Mouse (Mus musculus) 3T3-L1 (cell line): ENCODE measurements around the gene Ablim1.

ENCODE experiments used
- DNase-seq: peaks from one replicate; pipeline ENCODE4 v3.0.0-alpha.2; 2015; ENCODE audit warnings: low read depth, low spot score

Gene Ablim1

DNA sequence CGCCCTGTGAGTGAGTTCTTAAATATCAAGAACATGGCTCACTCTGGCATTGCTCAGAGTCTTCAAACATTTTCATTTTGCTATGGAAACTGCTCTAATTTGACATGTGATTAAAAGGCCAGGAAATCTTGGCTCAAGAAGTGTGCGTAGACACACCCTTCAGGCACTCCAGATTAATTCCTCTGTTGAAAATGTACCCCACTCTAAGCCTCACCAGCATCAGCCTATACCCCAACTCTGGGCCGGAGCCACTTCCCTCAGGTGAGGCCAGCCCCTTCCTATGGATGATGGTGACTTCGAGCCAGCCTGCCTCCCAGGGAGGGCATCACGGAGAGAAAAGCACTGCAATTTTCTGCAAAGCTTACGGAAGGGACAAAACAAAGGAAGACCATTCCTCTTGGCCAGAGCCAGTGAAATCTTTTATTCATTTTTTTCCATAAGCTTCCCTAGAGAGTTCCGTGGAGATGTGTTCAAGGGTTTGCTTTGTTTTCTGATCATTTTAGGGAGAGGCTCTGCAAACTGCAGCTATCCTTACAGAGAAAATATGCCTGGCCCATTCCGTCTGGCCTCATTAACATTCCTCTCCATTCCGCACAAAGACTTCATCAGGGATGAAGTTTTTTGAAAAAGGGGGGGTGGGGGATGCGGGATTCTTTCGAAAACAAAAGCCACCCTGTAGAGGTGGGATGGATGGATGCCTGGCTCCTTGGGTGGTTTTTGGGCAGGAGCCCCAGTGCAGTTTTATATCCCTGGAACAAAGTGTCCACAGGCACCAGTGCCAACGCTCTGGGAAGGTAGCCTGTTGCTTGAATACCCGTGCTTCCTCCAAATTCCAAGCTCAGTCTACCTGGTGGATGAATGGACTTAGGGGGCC lies 236.7 kb downstream of the Ablim1 start:
- no peak for DNase-seq

DNA sequence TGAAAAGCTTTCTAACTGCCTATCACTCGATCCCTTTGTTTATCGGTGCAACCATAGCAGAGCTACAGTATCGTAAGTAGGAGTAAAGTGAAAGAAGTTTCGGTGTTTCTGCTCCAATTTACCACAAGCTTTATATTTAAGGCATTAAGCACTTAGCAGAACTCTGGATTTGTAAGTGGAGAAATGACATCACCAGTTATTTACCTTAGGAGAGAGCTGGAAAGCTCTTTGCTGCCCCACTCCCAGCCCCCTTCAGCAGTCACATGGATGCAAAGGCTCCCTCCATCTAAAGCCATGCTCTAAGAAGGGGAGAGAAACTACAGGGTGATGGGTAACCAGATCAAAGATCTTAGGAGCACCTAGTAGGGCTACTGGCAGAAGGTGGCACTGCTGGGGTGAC lies 241.3 kb downstream of the Ablim1 start:
- no peak for DNase-seq

DNA sequence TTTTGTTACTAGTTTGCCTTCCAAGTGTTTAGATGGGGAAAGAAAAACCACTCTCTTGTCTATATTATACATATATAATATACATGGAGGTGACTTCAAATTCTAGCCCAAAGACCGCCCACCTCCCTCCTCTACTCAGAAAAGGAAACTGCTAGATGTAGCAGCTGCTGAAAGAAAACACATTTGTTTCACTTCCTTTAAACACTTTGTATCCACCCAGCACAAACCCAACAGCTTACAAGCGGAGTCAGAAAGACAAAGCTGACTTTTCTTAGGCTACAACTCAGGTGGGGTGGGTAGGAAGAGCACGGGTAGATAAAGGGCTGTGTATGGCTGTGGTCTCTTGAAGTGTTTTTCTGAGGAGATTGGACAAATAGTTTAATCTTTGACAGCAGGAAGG lies 242.0 kb downstream of the Ablim1 start:
- no peak for DNase-seq

DNA sequence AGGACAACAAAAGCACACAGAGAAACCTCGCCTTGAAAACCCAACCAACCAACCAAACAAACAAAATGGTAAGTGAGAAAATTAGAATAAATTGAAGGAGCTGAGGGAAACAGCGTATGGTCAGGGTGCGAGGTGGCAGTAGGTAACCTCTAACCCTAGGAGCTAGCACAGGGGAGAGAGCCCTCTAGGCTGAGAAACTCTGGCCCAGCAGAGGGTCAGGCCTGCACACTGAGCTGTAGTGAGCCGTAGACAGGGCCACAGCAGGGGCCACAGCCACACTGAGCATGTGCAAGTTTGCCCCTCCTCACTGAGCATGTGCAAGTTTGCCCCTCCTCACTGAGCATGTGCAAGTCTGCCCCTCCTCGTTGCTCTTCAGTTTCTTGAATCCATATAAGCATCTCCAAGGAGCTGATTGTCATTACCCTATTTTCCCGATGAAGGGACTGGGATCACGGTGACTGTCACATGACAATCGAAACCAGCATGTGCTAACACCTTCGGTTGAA lies 247.6 kb downstream of the Ablim1 start:
- no peak for DNase-seq

DNA sequence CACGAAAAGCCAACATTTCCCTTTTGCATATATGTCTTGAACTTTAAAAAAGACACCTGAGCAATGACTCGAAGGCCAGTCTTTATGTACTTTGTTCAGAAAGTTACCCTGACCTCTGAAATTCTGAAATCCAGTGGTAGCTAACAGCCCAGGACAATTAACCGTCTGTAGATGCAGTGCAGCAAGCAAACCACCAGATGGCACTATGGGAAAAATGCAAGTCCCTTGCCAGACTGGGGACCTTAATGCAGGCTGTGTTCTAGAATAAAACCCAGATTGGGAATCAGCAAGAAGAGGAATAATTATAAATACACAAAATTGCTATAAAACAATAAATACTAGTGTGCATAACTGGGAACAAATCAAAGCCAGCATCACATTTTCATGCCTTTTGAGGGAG lies 248.4 kb downstream of the Ablim1 start:
- peak; percentile 77 for DNase-seq

DNA sequence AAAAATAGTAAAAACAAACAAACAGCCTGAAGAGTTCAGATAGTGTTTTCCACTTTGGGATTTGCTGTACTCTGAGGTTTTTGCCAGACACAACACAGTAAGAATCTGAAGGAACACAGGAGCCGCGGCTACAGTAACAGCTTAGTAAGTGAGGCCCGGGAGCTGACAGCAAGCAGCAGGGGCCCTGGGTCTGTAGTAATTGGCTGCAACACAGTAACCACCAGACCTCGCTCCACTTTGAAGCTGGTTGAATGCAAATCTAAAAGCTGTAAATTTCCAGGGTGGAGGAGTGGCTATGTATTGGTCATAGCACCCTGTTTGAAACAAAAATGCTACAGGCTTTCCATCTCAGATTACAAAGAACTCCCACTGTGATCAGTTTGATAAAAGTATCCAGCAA lies 252.0 kb downstream of the Ablim1 start:
- DNase-seq, result no peak

DNA sequence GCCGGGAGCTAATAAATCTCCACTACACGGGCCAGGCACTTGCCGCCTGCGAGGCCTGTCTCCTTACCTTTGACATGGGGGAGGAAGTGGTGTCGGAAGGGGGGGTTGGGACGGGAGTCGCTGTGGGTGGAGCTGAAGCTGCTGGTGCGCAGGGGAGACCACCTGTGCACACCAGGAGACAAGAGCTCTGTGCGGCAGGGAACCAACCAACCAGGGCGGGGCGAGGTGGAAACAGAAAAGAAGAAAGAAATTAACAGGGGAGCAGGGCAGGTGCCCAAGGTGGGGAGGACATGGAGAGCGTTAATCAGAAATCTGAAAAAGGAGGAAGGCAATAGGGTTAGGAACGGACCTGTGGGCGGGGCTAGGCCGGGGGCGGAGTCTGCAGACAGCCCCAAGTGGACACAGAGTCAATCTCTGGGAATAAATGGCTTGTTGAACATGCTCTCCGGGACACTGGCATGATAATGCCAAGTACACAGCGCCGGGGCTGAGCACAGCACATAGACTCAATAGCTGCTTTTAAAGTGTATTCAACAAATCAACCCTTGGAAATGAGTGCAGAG lies 255.6 kb downstream of the Ablim1 start:
- DNase-seq, result no peak

DNA sequence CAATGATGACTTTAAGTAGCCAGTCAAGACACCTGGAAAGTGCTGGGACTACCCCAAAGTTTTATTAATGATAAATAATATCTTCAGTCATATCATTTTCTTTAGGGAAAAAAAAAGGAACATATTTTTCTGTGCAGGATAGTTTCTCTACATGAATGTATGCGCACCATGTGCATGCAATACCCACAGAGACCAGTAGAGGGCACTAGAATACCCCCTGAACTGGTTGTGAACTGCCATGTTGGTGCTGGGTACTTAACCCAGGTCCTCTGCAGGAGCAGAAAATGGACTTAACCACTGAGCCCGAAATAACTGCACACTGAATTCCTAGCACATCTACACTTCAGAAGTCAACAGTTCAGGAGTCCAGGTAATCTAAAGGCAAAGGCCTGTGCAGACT lies 257.2 kb downstream of the Ablim1 start:
- DNase-seq, result peak; percentile 20

DNA sequence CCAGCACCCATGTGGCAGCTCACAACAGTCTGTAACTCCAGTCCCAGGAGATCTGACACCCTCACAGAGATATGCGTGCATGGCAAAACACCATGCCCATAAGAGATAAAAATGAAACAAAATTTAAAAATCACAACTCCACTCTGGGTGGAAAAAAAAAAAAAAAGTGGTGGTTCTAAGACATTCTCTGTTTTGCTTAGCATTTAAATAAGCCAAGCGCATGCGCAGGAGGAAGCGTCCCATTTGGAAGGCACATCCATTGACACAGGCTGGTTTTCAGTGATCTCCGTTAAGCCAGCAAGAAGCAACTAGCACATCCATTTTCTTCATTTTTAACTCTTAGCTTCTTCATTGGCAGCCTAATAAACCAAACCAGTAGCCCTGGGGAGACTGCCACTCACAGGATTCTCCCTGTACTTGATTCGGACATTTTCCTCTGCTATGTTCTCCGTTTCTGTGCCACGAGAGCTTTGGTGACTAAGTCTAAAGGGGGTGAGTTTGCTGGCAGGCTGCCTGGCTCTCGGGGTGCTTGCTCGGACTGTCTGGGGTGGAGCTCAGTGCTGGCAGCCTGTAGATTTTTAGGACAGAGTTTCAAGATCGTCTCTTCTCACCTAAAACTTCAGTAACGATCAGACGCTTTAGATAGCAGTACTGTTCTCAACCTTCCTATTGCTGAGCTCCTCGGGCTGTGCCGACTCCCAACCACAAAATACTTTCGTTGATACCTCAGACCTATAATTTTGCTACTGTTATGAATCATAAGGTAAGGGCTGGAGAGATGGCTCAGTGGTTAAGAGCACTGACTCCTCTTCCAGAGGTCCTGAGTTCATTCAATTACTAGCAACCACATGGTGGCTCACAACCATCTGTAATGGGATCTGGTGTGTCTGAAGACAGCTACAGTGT lies 259.3 kb downstream of the Ablim1 start:
- DNase-seq, result peak; percentile 95

DNA sequence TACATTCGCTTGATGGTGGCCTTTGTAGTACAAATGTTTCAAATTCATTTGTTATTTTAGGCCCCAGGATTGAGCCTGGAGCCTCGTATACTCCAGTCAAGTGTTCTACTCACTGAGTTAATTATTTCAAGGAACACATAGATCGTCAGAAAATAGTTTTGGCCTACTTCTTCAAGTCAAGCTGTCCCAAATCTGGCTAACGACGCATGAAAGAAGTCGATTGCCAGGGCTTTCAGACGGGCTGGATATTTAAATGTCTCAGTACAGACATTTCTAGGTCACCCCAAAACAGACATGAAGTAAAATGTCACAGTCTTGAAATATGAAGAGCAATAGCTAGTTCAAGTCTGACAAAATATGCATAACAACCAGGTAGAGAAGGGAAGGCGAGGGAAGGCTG lies 261.8 kb downstream of the Ablim1 start:
- no peak for DNase-seq

DNA sequence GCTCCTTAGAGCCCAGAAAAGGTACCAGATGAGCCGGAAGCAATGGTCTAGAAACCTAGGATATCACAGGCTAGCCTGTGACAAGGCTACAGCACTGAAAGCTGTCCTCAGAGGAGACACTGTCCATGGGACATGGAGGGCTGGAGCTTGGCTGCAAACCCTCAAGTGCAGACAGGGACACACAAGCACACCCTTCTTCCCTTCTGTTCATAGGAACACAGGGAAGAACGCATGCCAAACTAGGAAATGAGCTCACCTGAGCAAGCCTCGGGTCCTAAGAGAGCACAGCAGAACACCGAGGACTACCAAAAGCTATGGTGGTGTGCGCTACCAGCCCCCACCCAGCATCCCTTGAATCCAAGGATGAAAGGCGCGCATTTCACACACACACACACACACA lies 262.7 kb downstream of the Ablim1 start:
- no peak for DNase-seq

DNA sequence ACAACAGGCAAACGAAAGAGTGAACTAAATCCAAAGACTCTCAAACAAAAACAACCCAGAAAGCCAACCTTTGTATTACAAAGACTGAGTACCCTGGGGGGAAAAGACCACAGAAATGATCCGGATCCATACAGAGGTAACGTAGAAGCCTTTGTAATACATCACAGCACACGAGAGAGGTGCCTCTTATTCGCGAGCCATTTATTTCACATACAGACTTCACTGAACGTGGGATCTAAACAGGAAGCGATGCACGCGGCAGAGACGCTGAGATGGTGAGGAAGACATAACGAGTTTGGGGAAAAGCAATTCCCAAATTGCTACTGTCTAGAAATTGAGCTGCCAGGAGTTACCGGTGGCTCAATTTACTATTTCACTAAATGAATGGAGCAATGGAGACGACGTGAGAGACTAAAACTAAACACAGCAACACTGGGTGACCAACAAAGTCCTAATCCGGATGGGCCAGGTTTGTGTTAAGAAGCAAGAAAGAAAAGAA lies 265.1 kb downstream of the Ablim1 start:
- no peak for DNase-seq

DNA sequence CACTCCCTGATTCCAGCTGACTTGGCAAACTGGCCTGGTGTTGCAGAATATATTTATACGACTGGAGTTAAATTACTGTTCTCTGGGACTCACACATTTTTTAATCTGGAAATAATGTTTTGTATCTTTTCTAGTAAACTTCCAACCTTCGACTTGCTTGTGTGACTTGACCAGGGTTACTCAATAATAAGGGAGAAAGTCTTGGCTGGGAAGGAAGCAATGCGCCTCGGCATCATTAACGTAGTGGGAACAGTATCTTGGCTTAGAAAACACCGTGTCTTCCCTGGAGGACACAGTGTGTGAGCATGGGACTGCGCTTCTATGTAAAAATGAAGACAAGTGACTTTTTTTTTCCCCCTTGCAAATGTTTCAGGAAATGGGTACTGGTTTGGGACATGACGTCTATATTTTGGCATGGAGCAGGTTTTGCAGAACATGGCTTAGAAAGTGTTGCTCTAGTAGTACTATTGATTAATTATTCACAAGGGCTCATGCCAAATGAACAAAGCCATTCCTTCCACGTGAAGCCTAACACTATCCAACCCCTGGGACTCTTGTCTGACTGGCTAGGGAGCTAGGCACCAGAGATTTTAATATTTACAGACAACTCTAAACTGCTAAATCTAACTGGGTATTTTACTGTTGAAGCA lies 266.9 kb downstream of the Ablim1 start:
- DNase-seq, result no peak

DNA sequence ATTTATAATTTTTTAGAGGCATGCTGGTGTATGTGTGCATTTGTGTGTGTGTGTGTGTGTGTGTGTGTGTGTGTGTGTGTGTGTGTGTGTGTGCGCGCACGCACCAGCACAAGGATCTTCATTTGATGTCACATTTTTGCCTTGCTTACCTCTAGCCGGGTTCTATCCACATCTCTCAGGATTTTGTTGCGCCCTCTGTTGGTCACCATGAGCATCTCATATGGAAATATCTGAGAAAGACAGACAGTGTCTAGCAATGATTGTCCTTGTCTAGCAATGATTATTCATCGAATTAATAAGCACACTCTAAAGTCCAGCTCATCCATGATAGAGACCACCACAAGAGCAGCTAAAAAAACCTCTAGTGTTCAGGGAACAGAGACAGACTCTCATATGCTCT lies 275.5 kb downstream of the Ablim1 start:
- peak; percentile 69 for DNase-seq

DNA sequence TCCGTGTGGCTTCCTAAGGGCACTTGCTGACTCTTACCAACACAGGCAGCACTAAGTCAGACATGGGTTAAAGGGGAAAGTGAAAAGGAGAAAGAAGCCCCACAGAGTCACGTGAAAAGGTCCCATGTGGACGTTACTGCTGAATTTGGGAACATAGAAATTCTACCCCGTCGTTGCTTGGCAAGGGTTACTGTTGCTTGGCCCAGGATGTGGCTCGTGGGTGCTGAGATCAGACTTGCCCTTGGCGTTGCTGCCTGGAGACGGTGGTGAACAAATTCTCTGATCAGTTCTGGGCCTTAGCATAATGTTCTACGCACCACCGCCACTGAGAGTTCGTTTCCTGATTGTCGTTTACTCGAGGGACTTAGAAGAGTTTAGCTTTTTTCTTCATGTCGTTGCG lies 277.9 kb downstream of the Ablim1 start:
- DNase-seq, result no peak

DNA sequence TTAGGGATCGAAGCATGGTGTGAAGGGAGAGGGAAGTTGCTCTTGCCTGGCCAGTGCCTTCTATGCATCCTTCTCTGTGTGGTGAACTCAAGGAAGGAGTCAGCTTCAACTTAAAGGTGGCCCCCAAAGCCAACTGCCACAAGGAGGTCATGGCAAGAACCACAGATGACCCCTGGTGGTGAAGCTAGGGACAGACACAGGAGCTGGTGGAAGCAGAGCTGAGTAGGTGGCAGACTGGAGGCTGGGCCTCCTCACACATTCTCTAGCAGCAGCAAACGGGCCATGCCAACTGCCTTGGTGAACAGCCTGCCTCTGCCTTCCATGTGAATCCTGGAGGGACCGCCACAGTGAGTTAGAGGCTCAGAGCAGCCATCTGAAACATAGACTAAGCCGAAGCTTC lies 283.1 kb downstream of the Ablim1 start:
- peak; percentile 81 for DNase-seq

DNA sequence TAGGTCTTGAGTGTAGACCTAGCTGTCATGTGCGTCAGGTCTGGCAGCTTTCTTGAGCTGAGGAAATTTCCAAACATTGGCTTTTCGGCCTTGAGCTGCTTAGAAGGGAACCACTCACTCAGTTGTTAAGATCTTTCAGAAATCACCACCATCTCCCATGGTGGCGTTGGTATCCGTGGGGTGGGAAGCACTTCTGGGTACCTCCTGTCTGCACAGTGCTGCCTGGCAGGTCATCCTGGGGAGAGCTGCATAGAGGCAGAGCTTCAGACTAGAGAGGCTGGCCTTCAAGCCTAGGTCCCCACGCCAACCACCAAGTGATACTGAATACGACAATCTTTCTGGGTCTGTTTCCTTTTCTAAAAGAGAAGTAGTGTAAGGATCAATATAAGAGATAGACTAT lies 285.3 kb downstream of the Ablim1 start:
- DNase-seq, result no peak

DNA sequence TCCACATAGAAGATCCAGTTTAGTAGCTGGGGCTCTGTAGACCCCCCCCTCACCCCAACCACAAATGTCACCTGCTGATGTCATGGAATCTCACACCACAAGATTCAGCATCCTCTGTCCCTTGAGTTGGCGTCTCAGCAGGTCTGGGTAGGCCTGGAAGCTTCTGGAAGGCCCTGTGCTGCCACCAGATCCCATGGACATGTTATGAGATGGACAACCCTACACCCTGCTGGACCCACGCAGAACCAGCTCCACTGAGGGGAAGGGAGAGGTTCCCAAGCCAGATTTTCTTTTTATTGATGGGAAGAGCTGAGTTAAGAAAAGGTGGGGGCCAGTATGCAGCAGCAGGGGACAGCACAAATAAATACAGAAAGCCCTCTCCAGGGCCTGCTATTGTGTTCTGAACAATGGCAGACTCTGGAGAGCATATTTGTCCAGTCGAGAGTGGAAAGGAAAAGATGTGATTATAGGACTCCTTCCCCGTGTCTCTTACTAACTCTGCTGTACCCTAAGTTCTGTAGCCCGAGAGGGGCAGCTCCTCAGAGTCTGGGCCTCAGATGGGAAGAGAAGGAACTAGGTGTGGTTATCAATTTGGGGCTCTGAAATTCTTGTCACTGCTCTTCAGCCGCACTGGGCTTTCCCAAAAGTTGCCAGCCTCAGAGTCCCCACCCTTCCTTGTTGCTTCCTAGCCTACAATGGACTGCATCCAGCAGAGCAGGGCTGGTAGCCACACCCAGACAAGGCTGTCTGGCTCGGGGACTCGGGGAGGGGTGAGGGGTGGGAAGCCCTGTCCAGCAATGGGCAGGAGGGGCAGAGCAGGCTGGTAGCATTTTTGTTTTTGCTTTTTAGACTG lies 286.2 kb downstream of the Ablim1 start:
- no peak for DNase-seq

DNA sequence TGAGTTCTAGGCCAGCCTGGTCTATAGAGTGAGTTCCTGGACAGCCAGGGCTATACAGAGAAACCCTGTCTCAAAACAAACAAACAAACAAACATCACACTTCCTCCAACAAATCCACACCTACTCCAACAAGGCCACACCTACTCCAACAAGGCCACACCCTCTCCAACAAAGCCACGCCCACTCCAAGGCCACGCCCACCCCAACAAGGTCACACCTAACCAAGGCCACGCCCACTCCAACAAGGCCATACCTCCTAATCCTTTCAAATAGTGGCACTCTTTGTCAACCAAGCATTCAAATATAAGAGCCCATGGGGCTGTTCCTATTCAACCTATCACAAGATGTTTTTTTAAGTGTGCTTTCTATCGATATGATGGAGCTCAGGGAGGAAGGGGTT lies 288.2 kb downstream of the Ablim1 start:
- no peak for DNase-seq

DNA sequence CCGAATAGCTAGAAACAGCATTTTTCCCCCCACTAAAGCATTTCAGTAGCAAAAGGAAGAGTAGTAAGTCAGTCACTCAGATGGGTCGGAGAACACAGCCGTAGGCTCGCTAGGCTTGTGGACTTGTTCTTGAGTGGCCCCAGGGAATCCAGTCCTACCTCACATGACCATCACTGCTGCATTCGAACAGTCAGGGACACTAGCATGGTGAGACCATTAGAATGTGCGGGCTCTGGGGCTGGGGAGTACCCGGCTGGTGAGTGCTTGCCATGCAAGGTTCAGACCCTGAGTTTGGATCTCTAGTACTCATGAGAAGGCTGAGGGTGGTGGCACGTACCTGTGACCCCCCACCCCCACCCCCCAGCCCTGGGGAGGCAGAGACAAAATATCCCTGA lies 296.9 kb downstream of the Ablim1 start:
- DNase-seq, result no peak
